Mouse (Mus musculus) forebrain, embryonic 14.5 days (tissue): ENCODE measurements around the gene Ankrd65. TPM values are rescaled to one million over a fixed set of nuclear protein-coding genes. Genes with fewer than 3 reads are reported as not detected.
A peak's percentile ranks its signal among the peaks of the same experiment; 100 is the strongest.

Experiments used
- ATAC-seq: fragments of 200-750 bp; cut with Nextera tagmentation; 2 replicates; pipeline ENCODE4 v1.8.0; 2017; ENCODE audit warnings: mild to moderate bottlenecking, moderate library complexity
- DNase-seq: peaks from one replicate; pipeline ENCODE4 v3.0.0-alpha.2; 2015; ENCODE audit warnings: low spot score
- H3K27ac ChIP-seq: fragments of 300-500 bp; sonication (generic); 2 replicates; pipeline ENCODE4 v1.5.1; 2014; ENCODE audit warnings: low read depth, mild to moderate bottlenecking, control low read depth, low read length, moderate library complexity
- H3K27me3 ChIP-seq: fragments of 300-500 bp; sonication (generic); replicated peaks from 2 replicates; pipeline ENCODE4 v1.6.1; 2014; ENCODE audit warnings: low read length, control low read depth, mixed read lengths; ENCODE audit not compliant: control insufficient read depth, insufficient read depth
- H3K36me3 ChIP-seq: fragments of 300-500 bp; sonication (generic); 2 replicates; pipeline ENCODE4 v1.6.1; 2014; ENCODE audit warnings: low read length, control low read depth; ENCODE audit not compliant: control insufficient read depth, insufficient read depth
- H3K4me1 ChIP-seq: fragments of 300-500 bp; sonication (generic); 2 replicates; pipeline ENCODE4 v1.6.1; 2014; ENCODE audit warnings: antibody characterized with exemption, low read length, control low read depth; ENCODE audit not compliant: control insufficient read depth, insufficient read depth
- H3K4me2 ChIP-seq: fragments of 300-500 bp; sonication (generic); 2 replicates; pipeline ENCODE4 v1.6.1; 2014; ENCODE audit warnings: mild to moderate bottlenecking, control low read depth, low read length
- H3K4me3 ChIP-seq: fragments of 300-500 bp; sonication (generic); 2 replicates; pipeline ENCODE4 v1.5.1; 2014; ENCODE audit warnings: low read depth, low read length, control low read depth
- H3K9ac ChIP-seq: fragments of 300-500 bp; sonication (generic); 2 replicates; pipeline ENCODE4 v1.6.1; 2014; ENCODE audit warnings: mild to moderate bottlenecking, low read length, control low read depth, moderate library complexity
- H3K9me3 ChIP-seq: fragments of 300-500 bp; sonication (generic); replicated peaks from 2 replicates; pipeline ENCODE4 v1.6.1; 2016; ENCODE audit warnings: low read length, control low read depth, mixed read lengths; ENCODE audit not compliant: control insufficient read depth
- WGBS: fragments of 180-500 bp; shearing (Covaris S2); extraction: QIAGEN DNeasy Blood & Tissue Kit; methylation state at CpG from one replicate; pipeline ENCODE4 v1.1.7; 2014; 5-methylcytosine and 5-hydroxymethylcytosine counted together
- polyA plus RNA-seq: library from polyadenylated mRNA; unstranded; fragments of >200 nt; fragmentation: Nextera tagmentation; extraction: Ambion mirVana; gene quantifications from 2 replicates; pipeline ENCODE4 v1.2.1, GENCODE M21; 2014

Ankrd65 gene
- polyA plus RNA-seq, 1 experiment from 2014 or later, result not detected

- Histone ChIP-seq H3K9me3 (no peaks in the 10 kb centered on the region), H3K27me3 (no peaks in the 10 kb centered on the region), H3K4me3 (no peak overlapping the region), H3K27ac (0 out of 2 replicates have a peak overlapping the region, but pooled peaks have one; percentile 52), H3K9ac (no peak overlapping the region), H3K36me3 (peaks cover 18% of the 10 kb centered on the region), H3K4me2 (no peak overlapping the region), H3K4me1 (peaks cover 13% of the 10 kb centered on the region)
- 47% methylated on average over 2 of the region's 2 CpGs for WGBS
- 0 out of 2 replicates have a peak, but pooled peaks have one; percentile 11 for ATAC-seq
- DNase-seq, result peak; percentile 84
Observed at GRCm38 (mm10) chr4:155833836-155834235, 43.6 kb downstream of the Ankrd65 start.

GRCm38 (mm10) chr4:155837404-155838010 lies 47.3 kb downstream of the Ankrd65 start:
- no peak for ATAC-seq
- Histone ChIP-seq H3K36me3 (peaks cover 17% of the 10 kb centered on the region), H3K4me3 (no peak overlapping the region), H3K4me1 (peaks cover 19% of the 10 kb centered on the region), H3K27me3 (0 out of 2 replicates have a peak, but pooled peaks cover 3% of the 10 kb centered on the region), H3K9ac (no peak overlapping the region), H3K4me2 (no peak overlapping the region), H3K9me3 (no peaks in the 10 kb centered on the region), H3K27ac (no peak overlapping the region)
- 85% methylated on average over 11 of the region's 11 CpGs for WGBS
- no peak for DNase-seq

- H3K4me1 ChIP-seq, result peaks cover 17% of the 10 kb centered on the region; the same call in 1 of the 2 replicates
- no peak overlapping the region for H3K4me3 ChIP-seq
- 0 out of 2 replicates have a peak, but pooled peaks cover 3% of the 10 kb centered on the region for H3K27me3 ChIP-seq
- H3K36me3 ChIP-seq, result peaks cover 9% of the 10 kb centered on the region; the same call in 1 of the 2 replicates
- no peak overlapping the region for H3K9ac ChIP-seq
- DNase-seq (no peak), ATAC-seq (no peak)
- H3K9me3 ChIP-seq, result no peaks in the 10 kb centered on the region
- no peak overlapping the region for H3K4me2 ChIP-seq
- WGBS, result 59% methylated on average over 8 of the region's 8 CpGs
- H3K27ac ChIP-seq, result no peak overlapping the region
Observed at GRCm38 (mm10) chr4:155838187-155839153, 48.2 kb downstream of the Ankrd65 start.

- Histone ChIP-seq H3K9ac (peak within 1 kb of the TSS; percentile 46), H3K27me3 (0 out of 2 replicates have a peak, but pooled peaks cover 3% of the 10 kb centered on the region), H3K4me1 (peaks cover 13% of the 10 kb centered on the region; the same call in 1 of the 2 replicates), H3K9me3 (no peaks in the 10 kb centered on the region), H3K36me3 (peaks cover 3% of the 10 kb centered on the region; the same call in 1 of the 2 replicates), H3K4me2 (peak within 1 kb of the TSS; percentile 53), H3K4me3 (peak within 1 kb of the TSS; percentile 21), H3K27ac (peak within 1 kb of the TSS; percentile 30; the same call in 1 of the 2 replicates)
- peak; percentile 51 for DNase-seq
- WGBS, result 3% methylated on average over 16 of the region's 16 CpGs
- peak; percentile 64 for ATAC-seq
Observed at GRCm38 (mm10) chr4:155839483-155839910, 49.3 kb downstream of the Ankrd65 start, which contains the start of gene Mxra8. Mxra8 (plus strand) TSS chr4:155839680.

- peak overlapping the region; percentile 53 for H3K4me2 ChIP-seq
- H3K4me1 ChIP-seq, result peaks cover 13% of the 10 kb centered on the region; the same call in 1 of the 2 replicates
- H3K4me3 ChIP-seq, result peak overlapping the region; percentile 21
- H3K36me3 ChIP-seq, result no peaks in the 10 kb centered on the region; the same call in 1 of the 2 replicates
- ATAC-seq (peak; percentile 7; the same call in 1 of the 2 replicates), DNase-seq (no peak)
- H3K9me3 ChIP-seq, result no peaks in the 10 kb centered on the region
- H3K27me3 ChIP-seq, result 0 out of 2 replicates have a peak, but pooled peaks cover 3% of the 10 kb centered on the region
- H3K27ac ChIP-seq, result peak overlapping the region; percentile 30; the same call in 1 of the 2 replicates
- WGBS, result 14% methylated on average over 8 of the region's 8 CpGs
- peak overlapping the region; percentile 46 for H3K9ac ChIP-seq
Observed at GRCm38 (mm10) chr4:155840076-155841002, 50.1 kb downstream of the Ankrd65 start.

- H3K9me3 ChIP-seq, result no peaks in the 10 kb centered on the region
- WGBS, result 1% methylated on average over 32 of the region's 32 CpGs
- ATAC-seq (peak; percentile 49), DNase-seq (peak; percentile 50)
- peaks cover 13% of the 10 kb centered on the region; the same call in 1 of the 2 replicates for H3K4me1 ChIP-seq
- no peaks in the 10 kb centered on the region for H3K36me3 ChIP-seq
- no peak overlapping the region for H3K27ac ChIP-seq
- H3K4me3 ChIP-seq, result peak overlapping the region; percentile 21
- H3K4me2 ChIP-seq, result peak overlapping the region; percentile 53
- peak overlapping the region; percentile 13; the same call in 1 of the 2 replicates for H3K9ac ChIP-seq
- 0 out of 2 replicates have a peak, but pooled peaks cover 3% of the 10 kb centered on the region for H3K27me3 ChIP-seq
Observed at GRCm38 (mm10) chr4:155841003-155841454, 50.8 kb downstream of the Ankrd65 start.

- no peaks in the 10 kb centered on the region for H3K9me3 ChIP-seq
- no peaks in the 10 kb centered on the region for H3K36me3 ChIP-seq
- H3K9ac ChIP-seq, result no peak overlapping the region
- H3K4me1 ChIP-seq, result peaks cover 17% of the 10 kb centered on the region
- H3K27me3 ChIP-seq, result 0 out of 2 replicates have a peak, but pooled peaks cover 3% of the 10 kb centered on the region
- no peak overlapping the region for H3K4me3 ChIP-seq
- H3K4me2 ChIP-seq, result peak overlapping the region; percentile 53
- DNase-seq (no peak), ATAC-seq (no peak)
- H3K27ac ChIP-seq, result no peak overlapping the region
- 35% methylated on average over 38 of the region's 38 CpGs for WGBS
Observed at GRCm38 (mm10) chr4:155841651-155842270, 51.5 kb downstream of the Ankrd65 start.
